Mouse (Mus musculus) frontal cortex, adult 2 months (tissue): Measurements from ENCODE around the gene Mlh3. TPM values are rescaled to one million over a fixed set of nuclear protein-coding genes. Genes with fewer than 3 reads are reported as not detected.
A peak's percentile ranks its signal among the peaks of the same experiment; 100 is the strongest.
"Not testable (repeated sequence)": the region's sequence is repeated elsewhere in the genome, so short reads cannot be mapped to it uniquely, and the experiment has no call there.

Source experiments
- DNase-seq, 2 experiments: peaks; one replicate each; pipeline ENCODE4 v3.0.0; 2022; ENCODE audit warnings: low spot score in 1 of 2; ENCODE audit errors: extremely low spot score in 1 of 2
- polyA plus RNA-seq: library from polyadenylated mRNA; depleted of rRNA; stranded (reverse); fragments of >200 nt; gene quantifications from 2 replicates; pipeline ENCODE4 v1.2.3, GENCODE M21; 2012

Mlh3 gene
- polyA plus RNA-seq, 1 experiment, result 14.5 TPM

GRCm38 (mm10) chr12:85281756-85282155, 11.4 kb upstream of the Mlh3 start:
- not testable (repeated sequence) for DNase-seq

GRCm38 (mm10) chr12:85280845-85281651, 10.6 kb upstream of the Mlh3 start:
- DNase-seq, result no peak

- DNase-seq, result peak; percentile 94 to 99
Measured at GRCm38 (mm10) chr12:85280105-85280844, 9.9 kb upstream of the Mlh3 start.

- DNase-seq, result no peak
Measured at GRCm38 (mm10) chr12:85279396-85280080, 9.1 kb upstream of the Mlh3 start.

- DNase-seq, result no peak
Measured at GRCm38 (mm10) chr12:85278919-85279318, 8.5 kb upstream of the Mlh3 start.

DNA sequence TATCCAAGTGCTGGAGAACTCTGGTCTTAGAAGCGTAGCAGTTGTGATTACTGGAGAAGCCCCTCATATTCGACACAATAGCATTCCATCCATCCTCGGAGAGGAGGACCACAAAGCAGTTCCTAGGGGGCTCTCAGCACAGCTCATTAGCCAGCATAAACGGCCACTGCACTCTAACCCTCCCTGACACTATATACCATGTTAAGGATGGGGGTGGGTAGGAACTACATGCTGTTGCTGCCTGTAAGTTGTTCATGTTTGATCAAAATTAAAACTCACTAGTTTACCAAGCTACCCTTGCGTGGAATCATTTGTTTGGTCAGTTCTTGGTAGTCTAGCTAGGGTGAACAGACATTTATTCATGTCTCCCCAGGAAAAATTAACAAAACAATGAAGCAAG, 5.9 kb upstream of the Mlh3 start:
- DNase-seq, result no peak

DNA sequence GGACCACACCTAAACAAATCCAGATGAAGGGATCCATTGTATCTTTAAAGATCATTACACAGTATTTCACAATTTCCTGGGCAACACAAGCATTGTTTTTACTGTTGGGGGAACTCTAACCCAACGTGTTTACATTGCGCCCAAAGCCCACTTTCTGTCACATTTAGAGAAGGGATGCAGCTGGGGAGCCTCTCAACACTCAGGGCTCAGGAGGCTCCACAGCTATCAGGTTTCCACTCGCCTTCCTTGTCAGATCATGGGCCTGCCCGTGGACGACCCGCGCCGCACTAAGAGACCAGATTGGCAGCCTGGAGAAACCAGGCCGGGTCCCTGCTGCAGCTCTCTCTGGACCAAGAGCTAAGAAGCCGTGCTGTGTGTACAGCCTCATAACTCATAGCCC, 3.1 kb upstream of the Mlh3 start:
- DNase-seq, result no peak

DNA sequence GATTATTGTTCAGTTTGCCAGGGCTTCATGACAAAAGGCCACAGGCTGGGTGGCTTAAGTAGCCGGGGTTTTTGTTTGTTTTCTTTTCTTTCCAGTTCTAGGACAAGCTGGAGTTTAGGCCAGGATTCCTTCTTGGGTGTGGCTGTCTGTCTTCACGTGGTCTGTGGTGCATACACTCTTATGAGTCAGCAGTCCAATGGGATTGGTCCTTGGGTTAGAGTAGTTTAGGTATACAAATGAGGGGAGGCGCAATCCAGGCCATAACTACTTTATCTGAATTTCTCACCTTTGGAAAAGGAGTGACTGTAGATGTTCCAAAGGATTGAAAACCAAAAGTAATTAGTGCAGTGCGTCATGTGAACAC, 1.4 kb upstream of the Mlh3 start:
- DNase-seq, result no peak

- DNase-seq, result no peak
Measured at GRCm38 (mm10) chr12:85271132-85271842, 888 bp upstream of the Mlh3 start.

- DNase-seq, result no peak
Measured at GRCm38 (mm10) chr12:85269821-85270220, 578 bp downstream of the Mlh3 start.

DNA sequence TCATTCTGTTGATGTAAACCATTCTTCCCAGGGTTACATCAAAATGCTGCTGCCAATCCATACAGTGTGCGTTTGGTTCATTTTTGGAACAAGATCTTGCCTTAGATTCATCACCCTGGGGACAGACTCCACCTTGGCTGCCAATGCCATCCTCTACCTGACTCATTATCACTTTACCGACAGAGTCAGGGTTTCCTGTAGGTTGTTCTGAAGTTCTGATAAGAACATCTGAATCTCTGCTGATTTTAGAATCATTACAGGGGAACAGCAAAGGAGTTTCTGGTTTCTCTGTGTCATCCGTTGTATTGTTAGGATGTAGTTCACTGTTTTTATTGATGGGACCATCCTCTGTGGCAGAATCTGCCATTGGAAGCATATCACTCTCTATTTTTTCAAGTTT, 4.2 kb downstream of the Mlh3 start:
- DNase-seq, result no peak

DNA sequence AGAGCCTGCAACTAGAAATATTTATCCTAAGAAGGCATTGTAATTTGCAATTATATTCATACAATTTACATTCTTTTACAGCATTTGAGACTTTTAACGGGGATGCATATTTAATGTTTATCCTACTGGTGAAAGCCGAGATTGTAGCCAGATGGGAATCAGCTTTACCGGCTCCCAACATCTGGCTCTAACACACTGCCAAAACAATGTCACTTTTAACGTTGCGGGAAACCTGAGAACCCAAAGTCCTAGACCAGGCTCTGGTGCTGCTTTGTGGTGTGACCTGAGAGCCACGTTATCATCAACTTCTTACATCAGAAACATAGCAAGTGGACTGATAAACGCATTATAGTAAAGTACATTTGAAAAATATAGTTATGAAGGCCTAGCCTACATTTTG, 5.5 kb downstream of the Mlh3 start:
- DNase-seq, result no peak

DNA sequence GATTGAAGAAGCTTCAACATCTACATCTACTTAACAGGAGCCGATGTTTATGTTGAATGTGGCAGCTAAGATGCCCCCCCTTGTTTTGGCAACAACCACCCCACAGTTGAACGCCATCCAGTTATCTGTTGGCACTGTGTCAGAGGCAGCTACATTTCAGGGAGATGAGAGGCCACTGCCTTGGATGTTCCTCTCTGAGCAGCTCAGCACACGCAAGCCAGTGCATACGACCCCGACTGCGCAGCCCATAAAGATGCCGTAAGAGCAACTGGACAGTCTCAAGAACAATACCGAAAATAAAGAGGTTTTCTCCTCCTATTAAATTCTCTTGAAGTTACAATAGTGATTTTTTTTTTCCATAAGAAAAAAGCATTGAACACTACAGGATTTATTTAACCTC, 5.9 kb downstream of the Mlh3 start:
- DNase-seq, result no peak

- peak; percentile 31 to 45 for DNase-seq
Measured at GRCm38 (mm10) chr12:85263190-85263589, 7.2 kb downstream of the Mlh3 start.

- DNase-seq, result no peak
Measured at GRCm38 (mm10) chr12:85262489-85262888, 7.9 kb downstream of the Mlh3 start.

GRCm38 (mm10) chr12:85257008-85257639, 13.3 kb downstream of the Mlh3 start:
- no peak for DNase-seq

- no peak for DNase-seq
Measured at GRCm38 (mm10) chr12:85256074-85256751, 14.2 kb downstream of the Mlh3 start.

DNA sequence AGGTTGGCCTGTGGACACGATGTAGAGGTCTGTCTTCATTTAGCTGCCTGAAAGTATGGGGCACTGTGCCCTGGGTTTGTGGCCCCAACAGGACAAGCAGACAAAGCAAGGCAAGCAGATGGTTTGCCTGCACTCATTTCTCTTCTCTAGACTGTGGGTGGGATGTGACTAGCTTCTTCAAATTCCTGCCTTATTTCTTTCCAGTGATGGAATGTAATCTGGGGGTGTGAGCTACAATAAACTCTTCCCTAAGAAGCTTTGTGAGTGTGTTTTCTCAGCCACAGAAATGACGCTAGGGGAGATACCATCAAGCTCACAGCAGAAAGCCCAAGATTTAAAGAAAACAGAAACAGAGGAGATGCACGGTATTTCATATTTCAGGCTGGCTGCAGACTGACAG, 18.3 kb downstream of the Mlh3 start:
- no peak for DNase-seq

GRCm38 (mm10) chr12:85237553-85237952, 32.8 kb downstream of the Mlh3 start:
- DNase-seq, result no peak
